Mouse (Mus musculus) erythroblast, embryonic 14.5 days (primary cell): ENCODE measurements around the gene Kcnma1. TPM values are rescaled to one million over a fixed set of nuclear protein-coding genes. Genes with fewer than 3 reads are reported as not detected.

Experiments
- H3K27me3 ChIP-seq: 2 replicates; pipeline ENCODE4 v1.6.1; 2012; ENCODE audit warnings: inconsistent platforms; ENCODE audit not compliant: control insufficient read depth
- H3K36me3 ChIP-seq: 2 replicates; pipeline ENCODE4 v1.6.1; 2012; ENCODE audit warnings: mild to moderate bottlenecking, inconsistent platforms; ENCODE audit not compliant: control insufficient read depth
- H3K4me1 ChIP-seq: 2 replicates; pipeline ENCODE4 v1.6.1; 2012; ENCODE audit warnings: inconsistent platforms; ENCODE audit not compliant: control insufficient read depth
- H3K4me3 ChIP-seq: replicated peaks from 2 replicates; pipeline ENCODE3; 2012; ENCODE audit warnings: moderate library complexity, mild to moderate bottlenecking, inconsistent platforms
- H3K9me3 ChIP-seq: 2 replicates; pipeline ENCODE4 v1.6.1; 2012; ENCODE audit warnings: low read length, inconsistent platforms, mixed read lengths; ENCODE audit not compliant: control insufficient read depth
- GATA1 ChIP-seq: IDR thresholded peaks from 2 replicates; pipeline ENCODE4 v1.6.1; 2012; ENCODE audit warnings: low read length, inconsistent platforms, mixed read lengths
- TAL1 ChIP-seq: IDR thresholded peaks from 3 replicates; pipeline ENCODE4 v1.6.1; 2012; ENCODE audit warnings: low read length, inconsistent platforms, mixed read lengths
- polyA plus RNA-seq: library from polyadenylated mRNA; stranded (reverse); fragments of >175 nt; gene quantifications from 2 replicates; pipeline ENCODE4 v1.2.3, GENCODE M21; 2012

Gene Kcnma1
- polyA plus RNA-seq, 1 experiment = not detected

DNA sequence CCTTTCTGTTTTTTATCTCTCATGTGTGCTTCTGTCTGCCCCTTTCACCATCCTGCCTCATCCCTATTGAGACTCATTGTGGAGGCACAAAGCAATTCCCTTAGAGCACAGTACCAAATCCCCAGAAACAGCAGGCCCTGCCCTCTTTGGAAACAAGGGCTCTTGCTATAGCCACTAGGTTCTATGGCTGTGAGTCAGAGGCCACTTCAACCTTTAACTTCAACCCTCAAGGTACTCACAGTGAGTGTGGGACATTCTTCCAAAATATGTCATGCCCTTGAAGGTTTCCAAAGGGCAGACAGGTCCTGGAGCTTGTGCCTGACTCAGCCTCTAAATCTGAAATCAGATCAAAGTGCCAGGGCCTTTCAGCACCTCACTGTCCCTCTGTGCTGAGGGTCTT, 272.8 kb downstream of the Kcnma1 start:
- H3K4me3 ChIP-seq = no peak overlapping the region
- TF ChIP-seq TAL1 (no peak), GATA1 (no peak)
- H3K36me3 ChIP-seq = no peaks in the 10 kb centered on the region
- H3K9me3 ChIP-seq = no peaks in the 10 kb centered on the region; the same call in 1 of the 2 replicates
- no peaks in the 10 kb centered on the region for H3K4me1 ChIP-seq
- H3K27me3 ChIP-seq = no peaks in the 10 kb centered on the region

DNA sequence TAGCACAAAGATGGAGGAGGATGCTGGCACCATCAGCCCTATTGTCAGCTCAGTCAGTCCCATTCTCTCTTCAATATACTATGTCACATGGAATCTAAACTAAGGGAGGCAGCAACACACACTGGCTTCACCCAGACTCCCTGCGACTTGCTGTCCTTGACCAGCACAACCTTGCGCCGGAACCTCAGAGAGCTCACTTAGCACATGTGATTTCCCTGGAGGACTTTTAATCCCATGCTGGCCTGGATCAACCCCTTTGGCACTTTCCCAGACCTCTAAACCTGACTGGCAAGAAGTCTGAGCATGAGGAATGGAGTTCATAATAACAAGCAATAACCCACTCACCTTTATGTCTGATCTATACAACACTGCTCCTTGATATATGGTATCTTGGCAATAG, 280.1 kb downstream of the Kcnma1 start:
- Histone ChIP-seq H3K4me3 (no peak overlapping the region), H3K9me3 (no peaks in the 10 kb centered on the region), H3K36me3 (no peaks in the 10 kb centered on the region), H3K4me1 (no peaks in the 10 kb centered on the region), H3K27me3 (no peaks in the 10 kb centered on the region)
- TF ChIP-seq TAL1 = no peak
- no peak for TF ChIP-seq GATA1

DNA sequence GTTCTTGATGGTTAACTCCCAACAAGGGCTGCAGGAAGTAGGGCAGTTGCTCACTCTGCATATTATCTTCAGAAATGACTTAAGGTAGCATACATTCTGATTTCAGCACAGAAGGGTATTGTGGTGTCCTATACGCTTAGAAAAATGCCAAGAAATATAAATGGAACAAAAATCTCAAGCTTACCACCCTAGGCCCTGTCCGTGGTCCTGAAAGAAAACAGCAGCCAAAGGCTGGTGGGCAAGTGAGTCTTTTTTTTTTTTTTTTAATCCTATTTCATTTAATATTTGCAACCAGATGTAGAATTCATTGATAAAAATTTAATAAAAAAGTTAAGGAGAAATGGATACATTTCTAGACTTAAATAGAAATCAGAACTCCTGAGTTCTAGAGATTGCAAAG, 284.9 kb downstream of the Kcnma1 start:
- H3K27me3 ChIP-seq = no peaks in the 10 kb centered on the region
- H3K9me3 ChIP-seq = no peaks in the 10 kb centered on the region
- no peak overlapping the region for H3K4me3 ChIP-seq
- no peaks in the 10 kb centered on the region for H3K4me1 ChIP-seq
- H3K36me3 ChIP-seq = no peaks in the 10 kb centered on the region
- TF ChIP-seq GATA1 (no peak), TAL1 (no peak)

DNA sequence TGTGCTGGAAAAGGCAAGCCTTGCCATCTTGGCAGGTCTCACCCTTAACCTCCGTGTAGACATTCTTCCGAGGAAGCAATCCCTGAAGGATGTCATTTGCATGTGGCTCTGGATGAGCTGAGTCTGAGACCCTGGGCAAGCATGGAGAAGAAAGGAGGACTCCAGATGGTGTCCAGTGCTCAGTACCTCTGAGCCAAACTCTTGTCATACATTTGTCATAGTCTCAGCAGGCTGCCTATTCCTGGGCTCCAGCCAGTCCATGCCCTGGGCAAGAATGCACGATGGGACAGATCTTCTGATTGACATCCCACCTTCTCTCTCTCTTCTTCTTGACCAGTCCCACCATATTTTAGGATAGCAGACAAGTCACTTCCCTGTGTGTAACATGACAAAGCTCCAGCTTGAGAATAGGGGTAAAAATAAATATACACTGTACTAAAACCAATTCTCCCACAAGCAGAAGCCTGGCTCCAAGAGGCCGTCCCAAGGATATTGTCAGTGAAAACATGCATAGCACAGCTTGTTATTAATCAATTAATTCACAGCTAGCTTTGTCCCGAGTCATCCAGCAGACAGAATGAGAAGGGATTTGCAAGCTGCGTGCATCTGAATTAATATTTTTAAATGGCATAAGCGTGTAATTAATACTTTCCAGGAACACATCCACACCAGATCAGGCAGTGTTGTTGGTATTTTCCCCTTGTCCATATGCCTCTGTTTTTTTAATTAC, 290.4 kb downstream of the Kcnma1 start:
- TF ChIP-seq TAL1 = no peak
- no peak for TF ChIP-seq GATA1
- Histone ChIP-seq H3K27me3 (no peaks in the 10 kb centered on the region), H3K36me3 (no peaks in the 10 kb centered on the region)

DNA sequence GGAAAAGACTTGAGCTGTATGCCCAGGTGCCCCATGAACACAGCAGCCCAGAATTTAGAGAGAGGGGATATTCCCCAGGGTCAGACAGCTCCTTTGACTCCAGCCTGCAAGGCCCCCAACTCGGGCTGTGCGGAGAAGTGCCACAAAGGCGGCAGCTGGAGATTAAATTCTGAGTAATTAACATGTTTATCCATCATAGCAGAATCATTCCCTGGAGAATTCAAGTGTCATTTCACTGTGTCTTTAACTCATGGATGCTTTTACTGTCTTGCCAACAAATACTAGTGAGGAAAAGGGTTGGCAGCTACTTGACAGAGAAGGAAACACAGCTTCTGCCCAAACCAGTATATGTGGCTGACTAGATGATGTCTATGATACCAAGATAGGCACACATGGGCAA, 295.0 kb downstream of the Kcnma1 start:
- H3K9me3 ChIP-seq = no peaks in the 10 kb centered on the region
- no peak overlapping the region for H3K4me3 ChIP-seq
- TF ChIP-seq GATA1 = no peak
- no peak for TF ChIP-seq TAL1
- H3K4me1 ChIP-seq = no peaks in the 10 kb centered on the region
- H3K36me3 ChIP-seq = no peaks in the 10 kb centered on the region
- H3K27me3 ChIP-seq = no peaks in the 10 kb centered on the region

More for the DNA sequence above, 290.4 kb downstream of the Kcnma1 start:
- Histone ChIP-seq H3K4me1 (no peaks in the 10 kb centered on the region), H3K4me3 (no peak overlapping the region), H3K9me3 (no peaks in the 10 kb centered on the region)

DNA sequence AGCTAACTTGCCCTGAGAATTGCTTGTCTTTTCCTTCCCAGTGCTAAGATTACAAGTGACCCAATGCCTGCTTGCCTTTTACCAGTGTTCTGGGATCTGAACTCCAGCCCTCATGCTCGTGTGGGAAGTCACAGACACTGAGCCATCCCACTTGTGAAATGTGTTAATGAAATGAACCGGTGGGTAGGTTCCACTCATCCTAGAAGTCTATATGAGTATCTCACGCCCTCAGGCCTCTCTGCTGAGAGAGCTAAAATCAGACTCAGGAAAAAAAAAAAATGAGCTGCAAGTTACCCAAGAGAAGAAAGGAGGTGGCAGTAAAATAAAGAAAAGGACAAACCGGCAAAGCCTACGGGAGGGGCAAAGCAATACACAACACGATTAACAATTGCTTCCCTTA, 295.6 kb downstream of the Kcnma1 start:
- Histone ChIP-seq H3K36me3 (no peaks in the 10 kb centered on the region), H3K4me3 (no peak overlapping the region), H3K4me1 (no peaks in the 10 kb centered on the region), H3K27me3 (no peaks in the 10 kb centered on the region), H3K9me3 (no peaks in the 10 kb centered on the region)
- TF ChIP-seq GATA1 (no peak), TAL1 (no peak)

DNA sequence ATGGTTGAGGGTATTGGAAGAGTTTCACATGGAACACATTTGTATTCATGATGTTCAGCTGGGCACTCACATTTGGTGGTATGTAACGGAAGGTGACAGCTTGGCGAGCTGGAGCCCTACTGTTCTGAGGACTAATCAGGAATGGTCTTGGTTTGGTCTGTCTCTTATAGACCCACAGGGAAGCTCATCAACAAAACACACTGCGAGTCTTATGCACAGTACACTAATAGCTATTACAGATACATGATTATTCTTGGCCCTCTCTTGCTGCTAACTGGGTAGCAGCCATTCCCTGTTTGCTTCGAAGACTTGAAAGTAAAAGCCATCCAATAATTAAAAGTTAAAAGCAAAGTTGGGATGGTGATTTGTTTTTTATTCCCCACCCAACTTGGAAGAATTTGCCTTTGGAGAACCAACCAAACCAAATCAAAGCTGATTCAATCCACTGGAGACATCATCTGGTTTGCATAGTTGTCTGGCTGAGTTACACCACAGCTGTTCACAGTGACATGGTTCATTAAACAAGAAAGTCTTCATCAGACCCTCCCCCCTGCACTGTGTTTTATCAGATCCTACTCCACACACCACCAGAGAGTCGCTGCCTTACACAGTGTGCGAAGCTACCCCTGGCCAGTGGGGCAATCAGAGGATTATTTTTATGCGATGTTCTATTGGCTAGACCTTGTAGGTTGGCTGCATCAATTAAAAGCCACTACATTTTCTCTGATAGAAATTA, 299.7 kb downstream of the Kcnma1 start:
- no peaks in the 10 kb centered on the region for H3K36me3 ChIP-seq
- no peak overlapping the region for H3K4me3 ChIP-seq
- no peaks in the 10 kb centered on the region for H3K27me3 ChIP-seq
- H3K4me1 ChIP-seq = no peaks in the 10 kb centered on the region
- TF ChIP-seq TAL1 (no peak), GATA1 (no peak)
- H3K9me3 ChIP-seq = no peaks in the 10 kb centered on the region

DNA sequence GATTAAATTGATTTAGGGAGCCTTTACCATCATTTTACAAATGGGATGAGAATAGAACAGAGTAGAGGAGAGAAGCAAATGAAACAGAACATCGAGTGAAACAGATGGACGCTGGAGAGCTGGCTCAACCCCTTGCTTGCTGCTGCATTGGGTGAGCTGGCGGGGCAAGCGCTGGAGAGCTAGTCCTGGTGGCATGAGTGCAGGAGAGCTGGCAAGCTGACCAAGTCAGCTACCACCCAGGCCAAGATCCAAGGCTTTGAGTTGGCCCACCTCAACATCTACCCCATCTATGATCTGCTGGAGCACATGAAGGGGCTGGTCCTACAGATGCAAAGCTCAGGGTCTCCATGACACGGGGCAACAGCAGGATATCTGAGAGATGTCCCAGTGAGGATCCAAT, 301.4 kb downstream of the Kcnma1 start:
- no peaks in the 10 kb centered on the region for H3K36me3 ChIP-seq
- H3K4me1 ChIP-seq = no peaks in the 10 kb centered on the region
- no peak for TF ChIP-seq TAL1
- no peak for TF ChIP-seq GATA1
- no peaks in the 10 kb centered on the region for H3K27me3 ChIP-seq
- H3K4me3 ChIP-seq = no peak overlapping the region
- H3K9me3 ChIP-seq = no peaks in the 10 kb centered on the region

DNA sequence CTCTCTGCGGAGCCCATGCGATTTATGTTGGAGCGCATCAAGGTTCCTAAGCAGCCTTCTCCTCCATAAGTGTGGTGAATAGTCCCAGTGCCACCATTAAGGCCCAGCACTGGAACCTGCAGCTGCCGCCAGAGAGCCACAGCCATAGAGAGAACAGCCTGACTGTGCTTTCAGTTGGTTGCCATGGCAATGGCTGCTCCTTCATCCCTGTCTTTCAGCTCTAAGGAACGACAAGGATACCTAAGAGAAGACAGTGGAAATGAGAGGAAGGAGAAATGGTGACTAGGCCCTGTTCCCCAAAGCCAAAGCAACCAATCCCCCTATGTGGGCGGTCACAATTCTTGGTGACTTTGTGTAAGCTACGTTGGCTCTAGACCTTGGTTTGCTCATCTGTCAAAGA, 303.3 kb downstream of the Kcnma1 start:
- Histone ChIP-seq H3K4me3 (no peak overlapping the region), H3K4me1 (no peaks in the 10 kb centered on the region)
- TF ChIP-seq GATA1 = no peak
- TF ChIP-seq TAL1 = no peak

More for the DNA sequence above, 303.3 kb downstream of the Kcnma1 start:
- Histone ChIP-seq H3K9me3 (no peaks in the 10 kb centered on the region), H3K27me3 (no peaks in the 10 kb centered on the region), H3K36me3 (no peaks in the 10 kb centered on the region)
